Mouse (Mus musculus): Measurements from ENCODE around the gene Ruvbl2. TPM values are rescaled to one million over a fixed set of nuclear protein-coding genes. Genes with fewer than 3 reads are reported as not detected.

Ruvbl2 gene
- polyA plus RNA-seq, 1 experiment: 42.7 TPM

GRCm38 (mm10) chr7:45421194-45421593 lies 16.7 kb downstream of the Ruvbl2 start:
- no peak overlapping the region for H3K27ac ChIP-seq (ENCODE audit: insufficient read depth, low read depth, low read length)
- no peaks in the 10 kb centered on the region for H3K27me3 ChIP-seq (replicated peaks; ENCODE audit: control insufficient read depth, insufficient read depth, low read length)
- 94% methylated on average over 14 of the region's 14 CpGs for WGBS
- TF ChIP-seq CTCF (conservative IDR thresholded peaks at IDR 0.05; ENCODE audit: insufficient read depth, insufficient read length, low read depth, low read length) (no peak), POLR2A (IDR thresholded peaks at IDR 0.05; ENCODE audit: low read depth, low read length) (no peak)
- no peak overlapping the region for H3K4me3 ChIP-seq (ENCODE audit: insufficient read depth, low read depth, low read length)
- H3K4me1 ChIP-seq (ENCODE audit: control insufficient read depth, insufficient read depth, low read length): no peaks in the 10 kb centered on the region
- no peak for DNase-seq
- no peaks in the 10 kb centered on the region; the same call in 1 of the 2 replicates for H3K36me3 ChIP-seq (ENCODE audit: control insufficient read depth, insufficient read depth, low read length)

- 69% methylated on average over 6 of the region's 6 CpGs for WGBS
- TF ChIP-seq POLR2A (IDR thresholded peaks at IDR 0.05; ENCODE audit: low read depth, low read length) (no peak), CTCF (conservative IDR thresholded peaks at IDR 0.05; ENCODE audit: insufficient read depth, insufficient read length, low read depth, low read length) (no peak)
- Histone ChIP-seq H3K27me3 (replicated peaks; ENCODE audit: control insufficient read depth, insufficient read depth, low read length) (no peaks in the 10 kb centered on the region), H3K27ac (ENCODE audit: insufficient read depth, low read depth, low read length) (no peak within 1 kb of the TSS), H3K36me3 (ENCODE audit: control insufficient read depth, insufficient read depth, low read length) (no peaks in the 10 kb centered on the region; the same call in 1 of the 2 replicates), H3K4me1 (ENCODE audit: control insufficient read depth, insufficient read depth, low read length) (no peaks in the 10 kb centered on the region), H3K4me3 (ENCODE audit: insufficient read depth, low read depth, low read length) (no peak within 1 kb of the TSS)
- no peak for DNase-seq
Observed at GRCm38 (mm10) chr7:45420615-45420919, 17.3 kb downstream of the Ruvbl2 start, which contains the start of gene Lhb. Lhb (plus strand) TSS chr7:45420820.

GRCm38 (mm10) chr7:45419859-45420614 lies 17.9 kb downstream of the Ruvbl2 start:
- Histone ChIP-seq H3K27me3 (replicated peaks; ENCODE audit: control insufficient read depth, insufficient read depth, low read length) (no peaks in the 10 kb centered on the region), H3K27ac (ENCODE audit: insufficient read depth, low read depth, low read length) (no peak overlapping the region), H3K4me1 (ENCODE audit: control insufficient read depth, insufficient read depth, low read length) (no peaks in the 10 kb centered on the region), H3K4me3 (ENCODE audit: insufficient read depth, low read depth, low read length) (no peak overlapping the region), H3K36me3 (ENCODE audit: control insufficient read depth, insufficient read depth, low read length) (no peaks in the 10 kb centered on the region; the same call in 1 of the 2 replicates)
- TF ChIP-seq CTCF (conservative IDR thresholded peaks at IDR 0.05; ENCODE audit: insufficient read depth, insufficient read length, low read depth, low read length) (no peak), POLR2A (IDR thresholded peaks at IDR 0.05; ENCODE audit: low read depth, low read length) (no peak)
- WGBS: 27% methylated on average over 27 of the region's 27 CpGs
- no peak for DNase-seq

GRCm38 (mm10) chr7:45417962-45418492 lies 19.9 kb downstream of the Ruvbl2 start:
- H3K36me3 ChIP-seq (ENCODE audit: control insufficient read depth, insufficient read depth, low read length): no peaks in the 10 kb centered on the region; the same call in 1 of the 2 replicates
- H3K4me1 ChIP-seq (ENCODE audit: control insufficient read depth, insufficient read depth, low read length): no peaks in the 10 kb centered on the region; the same call in 1 of the 2 replicates
- no peaks in the 10 kb centered on the region for H3K27me3 ChIP-seq (replicated peaks; ENCODE audit: control insufficient read depth, insufficient read depth, low read length)
- no peak for DNase-seq
- no peak overlapping the region for H3K27ac ChIP-seq (ENCODE audit: insufficient read depth, low read depth, low read length)
- 11% methylated on average over 13 of the region's 13 CpGs for WGBS
- no peak for TF ChIP-seq CTCF (conservative IDR thresholded peaks at IDR 0.05; ENCODE audit: insufficient read depth, insufficient read length, low read depth, low read length)
- TF ChIP-seq POLR2A (IDR thresholded peaks at IDR 0.05; ENCODE audit: low read depth, low read length): no peak
- no peak overlapping the region for H3K4me3 ChIP-seq (ENCODE audit: insufficient read depth, low read depth, low read length)

GRCm38 (mm10) chr7:45415636-45416035 lies 22.3 kb downstream of the Ruvbl2 start:
- no peak for DNase-seq
- H3K27ac ChIP-seq (ENCODE audit: insufficient read depth, low read depth, low read length): no peak overlapping the region
- no peaks in the 10 kb centered on the region for H3K36me3 ChIP-seq (ENCODE audit: control insufficient read depth, insufficient read depth, low read length)
- no peaks in the 10 kb centered on the region for H3K27me3 ChIP-seq (replicated peaks; ENCODE audit: control insufficient read depth, insufficient read depth, low read length)
- WGBS: 41% methylated on average over 37 of the region's 37 CpGs
- H3K4me1 ChIP-seq (ENCODE audit: control insufficient read depth, insufficient read depth, low read length): no peaks in the 10 kb centered on the region; the same call in 1 of the 2 replicates
- TF ChIP-seq CTCF (conservative IDR thresholded peaks at IDR 0.05; ENCODE audit: insufficient read depth, insufficient read length, low read depth, low read length) (no peak), POLR2A (IDR thresholded peaks at IDR 0.05; ENCODE audit: low read depth, low read length) (no peak)
- H3K4me3 ChIP-seq (ENCODE audit: insufficient read depth, low read depth, low read length): no peak overlapping the region

GRCm38 (mm10) chr7:45414740-45415224 lies 23.1 kb downstream of the Ruvbl2 start:
- TF ChIP-seq CTCF (conservative IDR thresholded peaks at IDR 0.05; ENCODE audit: insufficient read depth, insufficient read length, low read depth, low read length) (no peak), POLR2A (IDR thresholded peaks at IDR 0.05; ENCODE audit: low read depth, low read length) (no peak)
- no peak overlapping the region for H3K4me3 ChIP-seq (ENCODE audit: insufficient read depth, low read depth, low read length)
- no peaks in the 10 kb centered on the region for H3K27me3 ChIP-seq (replicated peaks; ENCODE audit: control insufficient read depth, insufficient read depth, low read length)
- H3K4me1 ChIP-seq (ENCODE audit: control insufficient read depth, insufficient read depth, low read length): no peaks in the 10 kb centered on the region; the same call in 1 of the 2 replicates
- 47% methylated on average over 12 of the region's 12 CpGs for WGBS
- H3K27ac ChIP-seq (ENCODE audit: insufficient read depth, low read depth, low read length): no peak overlapping the region
- DNase-seq: no peak
- no peaks in the 10 kb centered on the region for H3K36me3 ChIP-seq (ENCODE audit: control insufficient read depth, insufficient read depth, low read length)

Data from kidney, adult 2 months (tissue).